Mouse (Mus musculus) liver, embryonic 14.5 days (tissue): Measurements from ENCODE around the gene Rasal1. TPM values are rescaled to one million over a fixed set of nuclear protein-coding genes. Genes with fewer than 3 reads are reported as not detected.

Source experiments
- ATAC-seq: fragments of 200-750 bp; cut with Nextera tagmentation; 2 replicates; pipeline ENCODE4 v1.8.0; 2017; ENCODE audit warnings: moderate number of reproducible peaks, mild to moderate bottlenecking, moderate library complexity; ENCODE audit not compliant: insufficient read depth
- DNase-seq, 3 experiments: peaks; one replicate each; pipeline ENCODE4 v3.0.0-alpha.2; 2012 to 2013; ENCODE audit warnings: low read depth in 3 of 3, low spot score in 3 of 3
- H3K27ac ChIP-seq: fragments of 300-500 bp; sonication (generic); 2 replicates; pipeline ENCODE4 v1.5.1; 2014; ENCODE audit warnings: moderate library complexity, mild to moderate bottlenecking, control low read depth, inconsistent platforms
- H3K27me3 ChIP-seq: fragments of 300-500 bp; sonication (generic); 2 replicates; pipeline ENCODE4 v1.6.1; 2014; ENCODE audit warnings: mild to moderate bottlenecking, low read length, moderate library complexity; ENCODE audit not compliant: control insufficient read depth, insufficient read depth
- H3K36me3 ChIP-seq: fragments of 300-500 bp; sonication (generic); replicated peaks from 2 replicates; pipeline ENCODE4 v1.6.1; 2014; ENCODE audit warnings: low read depth; ENCODE audit not compliant: control insufficient read depth, insufficient read depth
- H3K4me1 ChIP-seq, 2 experiments: fragments of 200-500 bp in 1 of 2; fragments of 300-500 bp in 1 of 2; sonication (generic) in 1 of 2; replicated peaks; 2 replicates each; pipeline ENCODE4 v1.6.1; 2012 to 2014; ENCODE audit warnings: antibody characterized with exemption in 1 of 2, inconsistent platforms in 1 of 2, low read length in 1 of 2; ENCODE audit not compliant: control insufficient read depth in 2 of 2, insufficient read depth in 2 of 2
- H3K4me2 ChIP-seq: fragments of 300-500 bp; sonication (generic); 2 replicates; pipeline ENCODE4 v1.6.1; 2014; ENCODE audit warnings: low read depth, mild to moderate bottlenecking, control low read depth, moderate library complexity
- H3K4me3 ChIP-seq, 2 experiments: fragments of 200-500 bp in 1 of 2; fragments of 300-500 bp in 1 of 2; sonication (generic) in 1 of 2; 2 replicates each; pipeline ENCODE4 v1.5.1; 2012 to 2014; ENCODE audit warnings: low read depth in 2 of 2, low read length in 2 of 2, mild to moderate bottlenecking in 2 of 2, control low read depth in 1 of 2, inconsistent platforms in 1 of 2, moderate library complexity in 1 of 2; ENCODE audit not compliant: insufficient read depth in 1 of 2
- H3K9ac ChIP-seq: fragments of 300-500 bp; sonication (generic); replicated peaks from 2 replicates; pipeline ENCODE4 v1.6.1; 2014; ENCODE audit warnings: mild to moderate bottlenecking, control low read depth, moderate library complexity
- H3K9me3 ChIP-seq: fragments of 300-500 bp; sonication (generic); 2 replicates; pipeline ENCODE4 v1.6.1; 2016; ENCODE audit warnings: low read length, mixed read lengths; ENCODE audit not compliant: control insufficient read depth
- CTCF ChIP-seq: IDR thresholded peaks from 2 replicates; pipeline ENCODE4 v1.5.1; 2016; ENCODE audit warnings: antibody characterized with exemption, low read depth, control low read depth
- EP300 ChIP-seq: IDR thresholded peaks from 2 replicates; pipeline ENCODE4 v1.6.1; 2016; ENCODE audit warnings: antibody characterized with exemption, low read depth
- WGBS: fragments of 180-500 bp; shearing (Covaris S2); extraction: QIAGEN DNeasy Blood & Tissue Kit; methylation state at CpG from one replicate; pipeline ENCODE4 v1.1.7; 2014; ENCODE audit not compliant: insufficient replicate concordance; 5-methylcytosine and 5-hydroxymethylcytosine counted together
- polyA plus RNA-seq, 2 experiments: library from polyadenylated mRNA; depleted of rRNA in 1 of 2; stranded (reverse) in 1 of 2; unstranded in 1 of 2; fragments of >200 nt; fragmentation: Nextera tagmentation in 1 of 2; extraction: Ambion mirVana in 1 of 2; gene quantifications; 2 replicates each; pipeline versions ENCODE4 v1.2.1 to v1.2.3; 2012 to 2014

The Rasal1 gene
- polyA plus RNA-seq, 2 experiments = 0.17 to 0.18 TPM

GRCm38 (mm10) chr5:120604839-120605238, 43.8 kb upstream of the Rasal1 start:
- Histone ChIP-seq H3K4me1 (peaks cover 17 to 19% of the 10 kb centered on the region in 2 experiments), H3K4me2 (peak overlapping the region; percentile 69), H3K9ac (peak overlapping the region; percentile 18; the same call in 1 of the 2 replicates), H3K4me3 (peak overlapping the region in 1 of 2 experiments; percentile 32; a peak in 2 of 4 replicates), H3K27me3 (no peaks in the 10 kb centered on the region), H3K27ac (no peak overlapping the region), H3K36me3 (no peaks in the 10 kb centered on the region), H3K9me3 (no peaks in the 10 kb centered on the region)
- TF ChIP-seq EP300 (no peak), CTCF (peak; percentile 92)
- ATAC-seq (peak; percentile 42; the same call in 1 of the 2 replicates), DNase-seq (peak; percentile 69 to 81 (median 70))
- WGBS = under 1% methylated on average over 6 of the region's 6 CpGs

GRCm38 (mm10) chr5:120605241-120605661, 43.4 kb upstream of the Rasal1 start:
- DNase-seq (no peak), ATAC-seq (peak; percentile 21; the same call in 1 of the 2 replicates)
- no peaks in the 10 kb centered on the region for H3K27me3 ChIP-seq
- no peaks in the 10 kb centered on the region for H3K9me3 ChIP-seq
- 3% methylated on average over 10 of the region's 10 CpGs for WGBS
- no peaks in the 10 kb centered on the region for H3K36me3 ChIP-seq
- H3K4me3 ChIP-seq = peak overlapping the region; percentile 27 to 32; a peak in 3 of 4 replicates
- peaks cover 13 to 15% of the 10 kb centered on the region in 2 experiments for H3K4me1 ChIP-seq
- TF ChIP-seq EP300 (no peak), CTCF (no peak)
- H3K9ac ChIP-seq = peak overlapping the region; percentile 18
- H3K27ac ChIP-seq = no peak overlapping the region
- peak overlapping the region; percentile 69 for H3K4me2 ChIP-seq

GRCm38 (mm10) chr5:120605688-120606087, 42.9 kb upstream of the Rasal1 start:
- H3K4me1 ChIP-seq = peaks cover 9 to 11% of the 10 kb centered on the region in 2 experiments
- 2% methylated on average over 8 of the region's 8 CpGs for WGBS
- no peaks in the 10 kb centered on the region for H3K9me3 ChIP-seq
- H3K4me2 ChIP-seq = peak overlapping the region; percentile 69
- no peak overlapping the region for H3K27ac ChIP-seq
- no peak overlapping the region for H3K9ac ChIP-seq
- TF ChIP-seq CTCF (peak; percentile 93), EP300 (no peak)
- H3K36me3 ChIP-seq = no peaks in the 10 kb centered on the region
- ATAC-seq = peak; percentile 54; the same call in 1 of the 2 replicates
- H3K27me3 ChIP-seq = no peaks in the 10 kb centered on the region
- no peak overlapping the region for H3K4me3 ChIP-seq
- peak; percentile 83 to 85 (median 84) for DNase-seq

GRCm38 (mm10) chr5:120606590-120607200, 41.9 kb upstream of the Rasal1 start:
- TF ChIP-seq EP300 = no peak
- TF ChIP-seq CTCF = no peak
- WGBS = 67% methylated on average over 25 of the region's 25 CpGs
- H3K9ac ChIP-seq = no peak overlapping the region
- ATAC-seq (no peak), DNase-seq (no peak)
- H3K4me1 ChIP-seq = peaks cover 3 to 8% of the 10 kb centered on the region in 2 experiments
- H3K9me3 ChIP-seq = no peaks in the 10 kb centered on the region
- H3K36me3 ChIP-seq = no peaks in the 10 kb centered on the region
- H3K27me3 ChIP-seq = no peaks in the 10 kb centered on the region
- H3K4me2 ChIP-seq = no peak overlapping the region
- H3K4me3 ChIP-seq = no peak overlapping the region
- H3K27ac ChIP-seq = no peak overlapping the region

GRCm38 (mm10) chr5:120607335-120607734, 41.3 kb upstream of the Rasal1 start:
- Histone ChIP-seq H3K4me1 (peaks cover 3 to 8% of the 10 kb centered on the region in 2 experiments), H3K4me3 (no peak overlapping the region), H3K36me3 (no peaks in the 10 kb centered on the region), H3K9me3 (no peaks in the 10 kb centered on the region), H3K27me3 (no peaks in the 10 kb centered on the region), H3K4me2 (no peak overlapping the region), H3K27ac (no peak overlapping the region), H3K9ac (no peak overlapping the region)
- ATAC-seq (no peak), DNase-seq (no peak)
- no peak for TF ChIP-seq EP300
- TF ChIP-seq CTCF = no peak
- 81% methylated on average over 3 of the region's 3 CpGs for WGBS
